26 mouse cellular contexts compared by ENCODE assay signal in genomic region chr19:21637672-21638071, GRCm38 (mm10). TPM values are rescaled to one million over a fixed set of nuclear protein-coding genes. Genes with fewer than 3 reads are reported as not detected.
DNase-seq lines count a peak whose midpoint lies in the region; ATAC-seq lines count a peak whose summit lies in the region.
"Had no signal": no experiment of that assay in that cellular context is flagged by ENCODE, and none has a peak within 500 bp of the region (broad histone marks: within the 10 kb centered on the region; RNA-seq: fewer than 3 reads in every experiment).

No protein-coding gene starts in this region.

- no peaks in the 10 kb centered on the region for H3K27me3 ChIP-seq in intestine, embryonic 16.5 days (replicated peaks; ENCODE audit: control insufficient read depth, insufficient read depth, low read length)
- H3K27me3 ChIP-seq in intestine, embryonic 15.5 days (replicated peaks), result no peaks in the 10 kb centered on the region
- no peaks in the 10 kb centered on the region for H3K27me3 ChIP-seq in lung, embryonic 16.5 days (ENCODE audit: control insufficient read depth, insufficient read depth, low read depth, low read length)
- H3K27me3 ChIP-seq: CH12.LX; embryonic facial prominence, embryonic 12.5 days; embryonic facial prominence, embryonic 15.5 days; hindbrain, embryonic 12.5 days; hindbrain, embryonic 15.5 days; Patski had no signal

- no peak overlapping the region for H3K4me3 ChIP-seq in intestine, embryonic 16.5 days (ENCODE audit: low read length)
- H3K4me3 ChIP-seq in intestine, embryonic 15.5 days (replicated peaks), result no peak overlapping the region
- no peak overlapping the region for H3K4me3 ChIP-seq in lung, embryonic 16.5 days (ENCODE audit: low read length)
- H3K4me3 ChIP-seq: embryonic facial prominence, embryonic 12.5 days; embryonic facial prominence, embryonic 15.5 days; gastrocnemius, adult 2 months; heart, adult 2 months; heart, embryonic 10.5 days; hindbrain, embryonic 12.5 days; hindbrain, embryonic 15.5 days had no signal

- H3K4me1 ChIP-seq in intestine, embryonic 16.5 days (ENCODE audit: control insufficient read depth, insufficient read depth, low read length), result peaks cover 3% of the 10 kb centered on the region; the same call in 1 of the 2 replicates
- H3K4me1 ChIP-seq in intestine, embryonic 15.5 days (replicated peaks), result no peaks in the 10 kb centered on the region
- H3K4me1 ChIP-seq in lung, embryonic 16.5 days (replicated peaks; ENCODE audit: control insufficient read depth, insufficient read depth, low read length), result 0 out of 2 replicates have a peak, but pooled peaks cover 4% of the 10 kb centered on the region
- H3K4me1 ChIP-seq: embryonic facial prominence, embryonic 12.5 days; embryonic facial prominence, embryonic 15.5 days; heart, embryonic 10.5 days; hindbrain, embryonic 12.5 days; hindbrain, embryonic 15.5 days had no signal

- 40% methylated on average over 7 of the region's 7 CpGs for WGBS in intestine, embryonic 16.5 days
- 45% methylated on average over 7 of the region's 7 CpGs for WGBS in intestine, embryonic 15.5 days
- 47% methylated on average over 7 of the region's 7 CpGs for WGBS in lung, embryonic 16.5 days

- no peaks in the 10 kb centered on the region for H3K36me3 ChIP-seq in intestine, embryonic 16.5 days (ENCODE audit: control insufficient read depth, insufficient read depth, low read length)
- H3K36me3 ChIP-seq in intestine, embryonic 15.5 days, result no peaks in the 10 kb centered on the region
- no peaks in the 10 kb centered on the region for H3K36me3 ChIP-seq in lung, embryonic 16.5 days (ENCODE audit: control insufficient read depth, insufficient read depth, low read length)
- H3K36me3 ChIP-seq: embryonic facial prominence, embryonic 12.5 days; embryonic facial prominence, embryonic 15.5 days; heart, embryonic 10.5 days; hindbrain, embryonic 12.5 days; hindbrain, embryonic 15.5 days had no signal

- H3K27ac ChIP-seq in intestine, embryonic 16.5 days (ENCODE audit: low read length), result no peak overlapping the region
- H3K27ac ChIP-seq in intestine, embryonic 15.5 days, result no peak overlapping the region
- H3K27ac ChIP-seq in lung, embryonic 16.5 days (ENCODE audit: low read length), result peak overlapping the region; percentile 80
- H3K27ac ChIP-seq: embryonic facial prominence, embryonic 12.5 days; embryonic facial prominence, embryonic 15.5 days; gastrocnemius, adult 2 months; heart, adult 2 months; heart, embryonic 10.5 days; hindbrain, embryonic 12.5 days; hindbrain, embryonic 15.5 days had no signal

- no peak for DNase-seq in lung, postnatal 4 days
- peak; percentile 43 for DNase-seq in lung, postnatal 25 days (ENCODE audit: low spot score)
- no peak for DNase-seq in embryo, embryonic 10.5 days (ENCODE audit: low spot score)
- DNase-seq in gastrocnemius, postnatal 10 days, result no peak
- DNase-seq: adrenal gland, postnatal 10 days; adrenal gland, postnatal 36 days; B cell, adult 2 months; cerebellum, adult 18-20 months; cerebellum, adult 9-10 months; cerebellum, postnatal 14 days; forebrain, postnatal 0 days; gastrocnemius, adult 2 months; gastrocnemius, postnatal 25 days; heart, adult 2 months had no signal

- no peaks in the 10 kb centered on the region for H3K9me3 ChIP-seq in intestine, embryonic 16.5 days (ENCODE audit: control insufficient read depth, low read length)
- H3K9me3 ChIP-seq in intestine, embryonic 15.5 days, result no peaks in the 10 kb centered on the region
- no peaks in the 10 kb centered on the region for H3K9me3 ChIP-seq in lung, embryonic 16.5 days (ENCODE audit: control insufficient read depth, low read length)
- H3K9me3 ChIP-seq: embryonic facial prominence, embryonic 12.5 days; embryonic facial prominence, embryonic 15.5 days; G1E; heart, embryonic 10.5 days; hindbrain, embryonic 12.5 days; hindbrain, embryonic 15.5 days had no signal

- H3K9ac ChIP-seq in intestine, embryonic 16.5 days (ENCODE audit: low read depth, low read length), result no peak overlapping the region
- H3K9ac ChIP-seq in intestine, embryonic 15.5 days, result no peak overlapping the region
- H3K9ac ChIP-seq in lung, embryonic 16.5 days (ENCODE audit: low read length), result no peak overlapping the region
- H3K9ac ChIP-seq: embryonic facial prominence, embryonic 12.5 days; embryonic facial prominence, embryonic 15.5 days; forebrain, postnatal 0 days; hindbrain, embryonic 12.5 days; hindbrain, embryonic 15.5 days had no signal

- ATAC-seq in intestine, embryonic 16.5 days, result peak; percentile 21; the same call in 1 of the 2 replicates
- no peak for ATAC-seq in intestine, embryonic 15.5 days
- ATAC-seq in lung, embryonic 16.5 days (ENCODE audit: low read depth), result peak; percentile 78
- ATAC-seq: forebrain, embryonic 14.5 days; forebrain, postnatal 0 days; Patski had no signal

- no peak overlapping the region for H3K4me2 ChIP-seq in intestine, embryonic 16.5 days (ENCODE audit: low read depth, low read length)
- no peak overlapping the region for H3K4me2 ChIP-seq in intestine, embryonic 15.5 days (replicated peaks)
- peak overlapping the region; percentile 32; the same call in 1 of the 2 replicates for H3K4me2 ChIP-seq in lung, embryonic 16.5 days (ENCODE audit: low read depth, low read length)
- H3K4me2 ChIP-seq: embryonic facial prominence, embryonic 12.5 days; embryonic facial prominence, embryonic 15.5 days; hindbrain, embryonic 12.5 days; hindbrain, embryonic 15.5 days had no signal

RNA-seq across cellular contexts. Expression of gene 1110059E24Rik, which starts 15.1 kb away (rescaled TPM):
- polyA plus RNA-seq in intestine, embryonic 16.5 days (2015; fragmentation: Nextera tagmentation; extraction: Ambion mirVana), result 63.4 and 63.9 TPM in 2 replicates
- 62.9 and 63.8 TPM in 2 replicates for polyA plus RNA-seq in intestine, embryonic 15.5 days (2015; fragmentation: Nextera tagmentation; extraction: Ambion mirVana)
- polyA plus RNA-seq in lung, embryonic 16.5 days (2015; fragmentation: Nextera tagmentation; extraction: Ambion mirVana), result 70.7 and 74.4 TPM in 2 replicates
- 10 to 100 TPM; 16.9 to 22.0 TPM for total RNA-seq in gastrocnemius, postnatal 10 days (2021)

RNA-seq across cellular contexts. Expression of gene Abhd17b, which starts 15.3 kb away (rescaled TPM):
- polyA plus RNA-seq in intestine, embryonic 16.5 days (2015; fragmentation: Nextera tagmentation; extraction: Ambion mirVana), result 7.3 and 15.9 TPM in 2 replicates
- polyA plus RNA-seq in intestine, embryonic 15.5 days (2015; fragmentation: Nextera tagmentation; extraction: Ambion mirVana), result 26.3 and 26.5 TPM in 2 replicates
- 29.2 and 36.1 TPM in 2 replicates for polyA plus RNA-seq in lung, embryonic 16.5 days (2015; fragmentation: Nextera tagmentation; extraction: Ambion mirVana)
- total RNA-seq in gastrocnemius, postnatal 10 days (2021), result 10 to 100 TPM; 30.7 to 32.2 TPM
